Mouse (Mus musculus) E14TG2a.4 (cell line): ENCODE results near the gene Abhd16a.

ENCODE experiments used
- H3K27me3 ChIP-seq: 2 replicates; pipeline ENCODE4 v1.6.1; 2014; ENCODE audit warnings: low read length, control low read depth; ENCODE audit not compliant: insufficient read depth
- H3K36me3 ChIP-seq: 2 replicates; pipeline ENCODE4 v1.6.1; 2014; ENCODE audit warnings: low read length, control low read depth; ENCODE audit not compliant: insufficient read depth
- H3K4me1 ChIP-seq: replicated peaks from 2 replicates; pipeline ENCODE4 v1.6.1; 2014; ENCODE audit warnings: low read depth, low read length, control low read depth
- H3K4me3 ChIP-seq: replicated peaks from 2 replicates; pipeline ENCODE4 v1.5.1; 2014; ENCODE audit warnings: mild to moderate bottlenecking, low read length
- H3K9me3 ChIP-seq: 2 replicates; pipeline ENCODE4 v1.6.1; 2014; ENCODE audit warnings: low read length, control low read depth
- CTCF ChIP-seq: conservative IDR thresholded peaks from 2 replicates; pipeline ENCODE4 v1.5.1; 2014; ENCODE audit warnings: low read length
- NANOG ChIP-seq: IDR thresholded peaks from 2 replicates; pipeline ENCODE4 v1.6.1; 2014; ENCODE audit warnings: borderline replicate concordance, low read length, mixed read lengths
- POU5F1 ChIP-seq: IDR thresholded peaks from 2 replicates; pipeline ENCODE4 v1.6.1; 2014; ENCODE audit warnings: low read length, borderline replicate concordance

The Abhd16a gene

GRCm38 (mm10) chr17:35088151-35088550 is 912 bp upstream of the Abhd16a start:
- H3K36me3 ChIP-seq = peaks cover 28% of the 10 kb centered on the region
- peaks cover 32% of the 10 kb centered on the region for H3K4me1 ChIP-seq
- TF ChIP-seq CTCF (peak; percentile 35), NANOG (no peak)
- 0 out of 2 replicates have a peak, but pooled peaks cover 2% of the 10 kb centered on the region for H3K27me3 ChIP-seq
- H3K4me3 ChIP-seq = no peak overlapping the region
- no peaks in the 10 kb centered on the region for H3K9me3 ChIP-seq

GRCm38 (mm10) chr17:35090166-35090932 is 1.3 kb downstream of the Abhd16a start:
- peaks cover 36% of the 10 kb centered on the region for H3K4me1 ChIP-seq
- no peak for TF ChIP-seq POU5F1
- H3K9me3 ChIP-seq = no peaks in the 10 kb centered on the region
- H3K27me3 ChIP-seq = no peaks in the 10 kb centered on the region
- peak overlapping the region; percentile 88 for H3K4me3 ChIP-seq
- H3K36me3 ChIP-seq = peaks cover 49% of the 10 kb centered on the region

GRCm38 (mm10) chr17:35092403-35093198 is 3.5 kb downstream of the Abhd16a start:
- H3K36me3 ChIP-seq = peaks cover 71% of the 10 kb centered on the region
- H3K4me3 ChIP-seq = no peak overlapping the region
- peaks cover 57% of the 10 kb centered on the region for H3K4me1 ChIP-seq
- TF ChIP-seq POU5F1 (no peak), CTCF (no peak), NANOG (no peak)
- no peaks in the 10 kb centered on the region for H3K27me3 ChIP-seq
- no peaks in the 10 kb centered on the region for H3K9me3 ChIP-seq

- no peak overlapping the region for H3K4me3 ChIP-seq
- peaks cover 68% of the 10 kb centered on the region for H3K4me1 ChIP-seq
- no peaks in the 10 kb centered on the region for H3K9me3 ChIP-seq
- TF ChIP-seq NANOG = no peak
- no peak for TF ChIP-seq POU5F1
- no peak for TF ChIP-seq CTCF
- H3K27me3 ChIP-seq = no peaks in the 10 kb centered on the region
- H3K36me3 ChIP-seq = peaks cover 89% of the 10 kb centered on the region
Measured at GRCm38 (mm10) chr17:35094475-35095365, 5.7 kb downstream of the Abhd16a start.

GRCm38 (mm10) chr17:35096597-35096996 is 7.5 kb downstream of the Abhd16a start:
- no peaks in the 10 kb centered on the region for H3K9me3 ChIP-seq
- H3K4me1 ChIP-seq = peaks cover 68% of the 10 kb centered on the region
- peaks cover 91% of the 10 kb centered on the region for H3K36me3 ChIP-seq
- H3K4me3 ChIP-seq = peak overlapping the region; percentile 52
- H3K27me3 ChIP-seq = no peaks in the 10 kb centered on the region
- TF ChIP-seq CTCF = no peak
- TF ChIP-seq POU5F1 = no peak
- TF ChIP-seq NANOG = no peak

- Histone ChIP-seq H3K9me3 (no peaks in the 10 kb centered on the region), H3K4me3 (peak overlapping the region; percentile 52), H3K4me1 (peaks cover 70% of the 10 kb centered on the region), H3K36me3 (peaks cover 92% of the 10 kb centered on the region), H3K27me3 (no peaks in the 10 kb centered on the region)
- TF ChIP-seq CTCF (no peak), NANOG (no peak), POU5F1 (no peak)
Measured at GRCm38 (mm10) chr17:35097164-35097655, 8.1 kb downstream of the Abhd16a start.

GRCm38 (mm10) chr17:35100196-35100765 is 11.2 kb downstream of the Abhd16a start:
- no peaks in the 10 kb centered on the region for H3K9me3 ChIP-seq
- no peak for TF ChIP-seq POU5F1
- TF ChIP-seq NANOG = no peak
- TF ChIP-seq CTCF = no peak
- peak overlapping the region; percentile 35 for H3K4me3 ChIP-seq
- peaks cover 61% of the 10 kb centered on the region for H3K4me1 ChIP-seq
- no peaks in the 10 kb centered on the region for H3K27me3 ChIP-seq
- peaks cover 80% of the 10 kb centered on the region for H3K36me3 ChIP-seq

GRCm38 (mm10) chr17:35101161-35101560 is 12.1 kb downstream of the Abhd16a start:
- Histone ChIP-seq H3K9me3 (no peaks in the 10 kb centered on the region), H3K4me3 (no peak overlapping the region), H3K36me3 (peaks cover 72% of the 10 kb centered on the region), H3K4me1 (peaks cover 64% of the 10 kb centered on the region), H3K27me3 (no peaks in the 10 kb centered on the region)
- TF ChIP-seq CTCF (no peak), NANOG (no peak), POU5F1 (no peak)
